Mouse (Mus musculus) adipocyte (in vitro differentiated cells): Measurements from ENCODE around the gene Gm15446.
A peak's percentile ranks its signal among the peaks of the same experiment; 100 is the strongest.
"Not testable (repeated sequence)": the region's sequence is repeated elsewhere in the genome, so short reads cannot be mapped to it uniquely, and the experiment has no call there.

Experiments
- DNase-seq: peaks from one replicate; pipeline ENCODE4 v3.0.0-alpha.2; 2016; ENCODE audit warnings: low spot score

Gm15446 gene

DNA sequence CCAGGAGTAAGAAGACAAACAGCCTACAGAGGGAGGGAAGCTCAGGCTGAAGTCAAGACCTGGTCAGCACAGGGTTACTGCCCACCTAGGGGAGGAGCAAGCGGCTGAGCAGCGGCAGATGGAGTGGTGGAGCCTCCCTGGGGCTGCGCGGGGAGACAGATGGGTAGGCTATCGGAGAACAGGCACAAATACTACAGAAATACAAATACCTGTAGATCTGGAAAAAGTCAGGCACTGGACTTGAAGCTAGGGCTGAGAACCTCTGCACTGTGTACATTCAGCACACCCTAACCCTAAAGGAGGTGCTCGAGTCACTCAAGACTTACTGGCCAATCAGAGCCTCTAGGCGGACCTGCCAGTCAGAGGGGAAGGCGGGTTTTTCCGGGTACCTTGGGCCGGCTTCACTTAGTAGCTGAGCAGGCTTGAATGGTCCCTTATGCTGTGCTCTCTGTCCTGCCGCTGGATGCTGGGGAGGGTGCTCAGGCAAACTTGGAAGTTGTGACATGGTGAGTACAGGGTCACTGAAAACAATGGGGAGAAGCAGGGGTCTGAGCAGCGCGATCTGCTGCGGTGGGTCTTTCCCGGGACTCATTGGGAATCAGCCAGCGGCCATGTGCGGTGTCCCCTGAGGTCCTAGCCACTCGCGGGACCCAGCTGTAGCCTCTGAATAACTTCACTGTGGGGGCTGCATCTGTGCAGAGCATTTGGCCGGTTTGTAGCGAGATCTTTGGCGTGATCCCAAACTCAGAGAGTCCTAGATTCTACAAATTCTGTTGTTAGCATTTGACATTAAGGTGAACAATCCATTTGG is at the start of gene Gm15446:
Gene Gm15446 (plus strand): TSS at position 140 of the 811 bp plus-strand sequence.
- peak; percentile 85 for DNase-seq

DNA sequence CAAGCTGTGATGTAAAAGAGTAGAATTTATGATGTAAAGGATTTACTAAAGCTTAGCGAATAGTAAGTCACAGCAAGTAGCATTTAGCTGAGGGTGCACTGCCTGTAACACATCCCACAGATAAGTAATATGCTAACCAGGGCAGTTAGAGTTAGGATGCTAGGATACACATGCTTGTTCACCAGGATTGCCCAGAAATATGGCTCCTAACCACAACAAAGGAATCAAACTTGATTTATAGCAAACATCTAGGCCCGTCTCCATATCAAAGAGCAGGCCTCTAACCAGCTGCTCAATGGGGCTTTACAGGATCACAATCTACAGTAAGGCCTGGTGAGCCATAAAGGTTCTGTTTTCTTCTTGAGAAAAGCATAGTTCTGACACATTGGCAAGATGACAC is 929 bp downstream of the Gm15446 start:
- DNase-seq, result not testable (repeated sequence)

DNA sequence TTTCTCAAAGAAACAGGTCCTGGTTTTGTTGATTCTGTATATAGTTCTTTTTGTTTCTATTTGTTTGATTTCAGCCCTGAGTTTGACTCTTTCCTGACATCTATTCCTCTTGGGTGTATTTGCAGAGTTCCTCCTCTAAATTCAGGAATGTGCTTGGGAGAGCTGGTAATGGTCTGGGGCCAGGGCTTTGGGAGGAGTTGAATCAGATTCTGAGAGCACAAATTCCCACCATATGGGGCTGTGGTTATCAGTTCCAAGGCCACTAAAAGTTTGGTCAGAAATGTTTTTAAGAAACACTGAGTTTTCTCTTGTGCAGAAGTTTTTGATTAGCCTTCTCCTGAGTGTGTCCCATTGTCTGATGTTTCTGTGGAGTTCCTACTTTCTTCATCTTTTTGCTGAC is 1.7 kb downstream of the Gm15446 start:
- DNase-seq, result no peak

DNA sequence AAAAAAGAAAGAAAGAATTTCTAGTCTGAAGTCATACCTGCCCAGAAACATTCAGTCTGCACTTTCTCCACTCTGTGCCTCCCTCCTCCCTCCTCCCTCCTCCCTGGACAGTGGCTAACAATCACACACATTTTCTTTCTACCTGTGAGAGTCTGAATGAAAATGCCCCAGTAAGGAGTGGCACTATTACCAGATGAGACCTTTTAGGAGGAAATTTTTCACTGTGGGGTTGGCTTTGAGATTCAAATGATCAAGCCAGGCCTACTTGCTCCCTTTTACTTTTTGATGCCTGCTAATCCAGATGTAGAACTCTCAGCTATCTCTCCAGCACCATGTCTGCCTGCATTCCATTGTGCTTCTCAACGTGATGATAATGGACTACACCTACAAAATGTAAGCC is 27.1 kb downstream of the Gm15446 start:
- DNase-seq, result no peak

DNA sequence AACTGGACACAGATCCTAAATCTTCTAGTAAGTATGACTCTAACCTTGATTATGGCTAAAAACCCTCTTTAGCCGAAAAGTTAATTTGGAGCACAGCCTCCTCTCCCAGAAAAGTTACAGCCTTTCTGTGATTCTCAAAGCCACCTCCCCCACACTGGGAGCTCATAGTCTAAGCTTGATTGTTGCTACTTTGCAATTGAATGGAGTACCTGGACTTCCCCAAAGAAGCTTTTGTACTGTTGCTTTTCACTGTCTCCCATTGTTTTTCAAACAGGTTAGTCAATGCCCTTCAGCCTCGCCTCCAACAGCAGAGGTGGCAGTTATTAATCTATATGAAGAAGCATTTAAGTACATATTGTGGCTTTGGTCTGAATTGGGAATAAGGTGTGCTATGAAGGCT is 57.5 kb downstream of the Gm15446 start:
- DNase-seq, result not testable (repeated sequence)
